Mouse (Mus musculus) urinary bladder, adult 18-20 months (tissue): Measurements from ENCODE around the gene Mrpl21.

Experiments used
- DNase-seq, 2 experiments: peaks; one replicate each; pipeline ENCODE4 v3.0.0; 2022; ENCODE audit warnings: low spot score in 2 of 2, mixed read lengths in 2 of 2

The Mrpl21 gene

DNA sequence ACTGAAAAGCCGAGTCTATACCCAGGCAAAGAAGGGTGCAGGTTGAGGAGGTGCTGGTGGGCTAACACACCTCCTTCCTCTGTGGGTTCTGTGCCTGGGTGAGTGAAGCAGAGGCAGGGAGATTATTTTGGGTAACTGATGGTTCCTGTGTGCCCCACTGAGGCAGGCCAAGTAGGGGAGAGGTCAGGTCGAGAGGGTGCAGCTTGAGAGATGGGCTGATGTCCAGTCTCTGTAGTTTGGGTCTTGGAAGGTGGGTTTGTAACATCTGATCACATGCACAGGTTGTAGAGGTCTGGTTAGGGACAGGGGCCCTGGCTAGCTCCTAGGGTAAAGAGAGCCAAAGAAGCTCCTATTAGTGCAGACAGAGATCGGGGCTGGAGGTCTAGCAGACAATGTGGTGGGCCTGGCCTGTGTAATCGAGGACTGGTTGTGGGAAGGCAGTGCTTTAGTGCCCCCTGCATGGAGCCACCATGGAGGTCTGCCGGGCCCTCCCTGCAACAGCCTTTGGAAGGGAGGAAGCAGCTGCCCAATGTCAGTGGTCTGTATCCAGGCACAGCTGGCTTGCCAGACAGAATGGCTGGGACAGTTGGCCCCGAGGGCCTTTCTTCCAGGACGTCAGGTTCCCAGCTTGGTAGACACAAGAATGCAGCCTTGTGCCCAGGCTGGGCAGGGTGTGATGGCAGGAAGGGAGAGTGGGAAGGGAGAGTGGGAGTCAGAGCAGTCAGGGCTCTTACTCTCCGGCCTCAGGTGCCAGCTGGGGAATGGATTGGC, 54.0 kb downstream of the Mrpl21 start:
- no peak for DNase-seq

DNA sequence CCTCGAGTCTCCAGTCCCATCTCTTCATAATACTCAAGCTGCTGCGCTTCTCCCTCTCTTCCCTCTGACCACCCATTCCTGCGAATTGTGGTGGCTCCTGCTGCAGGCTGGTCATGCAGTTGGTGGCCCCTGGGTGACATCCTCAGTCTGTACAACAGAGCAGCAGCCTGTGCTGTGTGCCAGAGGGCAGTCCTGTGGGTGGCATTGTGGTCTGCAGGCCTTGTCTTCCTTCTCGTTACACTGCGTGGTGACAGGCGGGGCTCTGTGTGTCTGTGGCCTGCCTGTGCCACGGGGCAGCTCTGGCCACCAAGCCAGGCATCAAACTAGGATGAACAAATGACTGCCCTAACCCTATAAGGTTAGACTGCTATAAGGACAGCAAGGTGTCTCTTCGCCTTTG, 56.5 kb downstream of the Mrpl21 start:
- no peak for DNase-seq

DNA sequence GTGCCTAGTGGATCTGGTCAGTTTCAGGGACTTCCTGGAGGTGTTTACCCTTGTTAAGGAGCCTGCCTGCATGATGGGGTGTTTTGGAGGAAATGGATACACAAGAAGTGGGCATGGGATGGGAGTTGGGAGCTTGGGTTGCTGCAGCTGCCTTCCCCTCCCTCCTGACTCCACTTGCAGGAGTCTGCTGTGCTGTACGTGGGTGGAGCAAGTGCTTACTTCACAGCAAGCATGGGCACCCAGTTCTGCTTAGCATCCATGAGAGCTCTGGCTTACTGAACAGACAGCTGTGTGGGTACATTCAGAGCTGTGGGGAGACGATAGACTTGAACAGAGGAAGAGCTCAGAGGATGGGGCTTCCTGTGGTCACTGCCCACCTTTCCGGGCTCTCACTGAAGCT, 58.3 kb downstream of the Mrpl21 start:
- DNase-seq: no peak
